Mouse (Mus musculus) left cerebral cortex, postnatal 36 days (tissue): ENCODE measurements around the gene Focad. TPM values are rescaled to one million over a fixed set of nuclear protein-coding genes. Genes with fewer than 3 reads are reported as not detected.

Experiments used
- DNase-seq, 2 experiments: peaks; one replicate each; pipeline ENCODE4 v3.0.0; 2021 to 2022; ENCODE audit warnings: low spot score in 2 of 2, mixed read lengths in 1 of 2
- intact Hi-C: fragments of 180-260 bp; cut with DNase I; formaldehyde crosslinking; loops from one replicate; pipeline ENCODE4 v1.15.1; 2025
- total RNA-seq, 2 experiments: library from RNA; stranded (reverse); gene quantifications; 2 replicates each; pipeline ENCODE4 v1.2.3; 2021

Focad gene
- total RNA-seq, 2 experiments from 2014 or later, result 44.2 to 53.5 TPM

DNA sequence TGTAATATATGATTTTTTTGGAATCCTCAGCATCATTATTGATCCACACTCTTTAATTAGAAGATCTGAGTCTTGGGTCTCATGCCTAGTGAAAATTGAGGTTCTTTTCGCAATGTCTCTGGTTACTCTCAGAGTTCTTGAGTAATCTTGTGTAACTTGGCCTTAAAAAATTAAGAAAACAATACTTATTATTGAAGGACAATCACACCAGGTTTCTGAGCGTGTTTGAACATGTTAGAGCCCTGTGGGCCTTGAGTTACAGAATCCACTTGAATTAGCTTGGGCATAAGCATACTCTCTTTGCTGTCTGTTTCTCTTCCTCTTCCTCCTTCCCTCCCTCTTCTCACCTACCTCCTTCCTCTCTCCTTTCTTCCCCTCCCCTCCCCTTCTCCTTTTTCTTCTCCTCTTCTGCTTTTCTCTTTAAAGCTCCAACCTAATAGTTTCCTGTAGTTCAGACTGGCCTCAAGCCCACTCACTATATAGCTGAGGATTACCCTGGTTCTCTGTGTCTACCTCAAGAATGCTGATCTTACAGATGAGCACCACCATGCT is 44.0 kb downstream of the Focad start:
- no peak for DNase-seq
- intact Hi-C loops, result no loop called here

DNA sequence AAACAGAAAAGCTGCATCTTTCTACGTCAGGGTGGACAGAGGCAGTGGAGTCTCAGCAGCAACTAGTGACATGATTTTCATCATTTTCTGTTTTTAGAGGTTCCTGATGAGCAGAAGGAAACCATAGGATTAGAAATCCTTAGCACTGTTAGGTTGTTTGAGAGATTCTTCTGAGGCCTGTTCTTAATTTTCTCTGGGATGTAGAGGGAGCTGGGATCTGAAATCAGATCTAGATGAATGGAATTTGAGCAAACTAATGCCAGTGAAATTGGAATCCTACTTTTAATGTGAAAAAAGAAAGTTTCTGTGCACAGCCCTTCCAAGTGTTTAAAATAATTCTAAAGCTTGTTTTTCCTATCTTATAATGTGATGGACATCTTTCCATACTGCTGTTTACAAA is 55.0 kb downstream of the Focad start:
- no peak for DNase-seq
- intact Hi-C loops, result no loop called here

DNA sequence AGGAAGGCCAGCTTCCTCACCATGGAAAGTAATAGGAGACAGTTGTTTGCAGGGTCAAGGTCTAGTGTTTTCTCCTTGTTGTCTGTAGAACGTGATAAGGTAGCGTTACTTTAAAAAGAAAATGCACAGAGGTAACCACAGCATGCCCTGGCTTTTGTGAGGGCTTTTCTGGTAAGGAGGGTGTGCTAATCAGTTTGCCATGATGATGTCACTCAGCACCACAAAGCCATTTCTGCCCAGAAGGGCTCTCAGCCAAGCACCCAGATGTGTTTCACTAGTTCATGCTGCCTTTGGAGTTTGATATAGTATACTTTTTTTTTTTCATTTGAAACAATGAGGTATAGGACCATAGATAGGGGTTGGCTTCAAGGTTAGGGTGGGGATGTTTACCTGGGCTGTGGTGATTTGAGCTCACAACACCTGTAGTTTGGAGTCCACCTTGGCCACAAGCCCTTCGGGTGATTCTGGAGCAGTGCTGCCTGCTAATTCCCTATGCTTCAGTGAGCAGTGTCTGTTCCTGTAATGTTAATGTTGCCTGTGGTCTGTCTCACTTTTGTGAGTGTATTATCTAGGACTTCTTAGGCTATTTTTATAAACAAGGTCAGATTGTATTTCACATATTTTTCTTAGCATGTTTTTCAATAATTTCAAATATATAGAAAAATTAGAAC is 61.2 kb downstream of the Focad start:
- no peak for DNase-seq

DNA sequence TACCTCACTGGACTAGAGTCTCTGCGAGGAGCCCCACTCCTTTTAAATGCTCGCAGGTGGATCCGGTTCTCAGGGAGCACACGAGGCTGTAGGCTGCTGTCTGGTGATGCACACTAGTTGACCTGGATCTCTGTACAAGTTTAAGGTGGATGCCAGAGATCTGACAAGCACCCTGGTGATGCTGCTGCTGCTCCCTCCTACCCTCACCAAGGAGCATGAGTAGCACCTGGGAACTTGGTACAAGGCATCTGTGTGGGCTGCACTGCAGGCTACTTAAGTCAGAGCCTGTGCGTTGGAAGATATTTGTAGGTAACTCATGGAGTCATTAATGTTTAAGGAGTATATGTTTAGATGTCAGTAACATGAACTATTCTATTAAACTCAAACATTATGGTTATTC is 62.5 kb downstream of the Focad start:
- intact Hi-C loops, result no loop called here
- DNase-seq, result no peak

More for the DNA sequence above, 61.2 kb downstream of the Focad start:
- intact Hi-C loops, result no loop called here

DNA sequence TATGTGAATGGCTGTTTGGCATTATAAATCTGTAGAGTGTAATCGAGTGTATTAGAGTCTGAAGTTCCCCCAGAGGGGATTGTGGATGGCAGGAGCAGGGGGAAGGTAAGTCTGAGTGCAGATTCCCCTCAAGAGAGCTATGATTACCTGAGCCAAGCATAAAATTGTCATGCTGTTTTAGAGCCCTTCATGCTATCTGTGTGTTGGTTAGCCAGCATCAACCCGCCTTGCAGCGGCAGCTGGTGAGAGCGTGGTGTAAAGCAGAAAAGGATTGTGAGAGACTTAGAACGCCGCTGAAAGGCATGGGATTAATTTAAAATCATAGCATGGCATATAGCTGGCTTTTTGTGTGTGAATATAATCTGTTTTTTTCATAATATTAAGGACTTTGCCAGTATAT is 63.2 kb downstream of the Focad start:
- intact Hi-C loops, result no loop called here
- DNase-seq, result no peak

DNA sequence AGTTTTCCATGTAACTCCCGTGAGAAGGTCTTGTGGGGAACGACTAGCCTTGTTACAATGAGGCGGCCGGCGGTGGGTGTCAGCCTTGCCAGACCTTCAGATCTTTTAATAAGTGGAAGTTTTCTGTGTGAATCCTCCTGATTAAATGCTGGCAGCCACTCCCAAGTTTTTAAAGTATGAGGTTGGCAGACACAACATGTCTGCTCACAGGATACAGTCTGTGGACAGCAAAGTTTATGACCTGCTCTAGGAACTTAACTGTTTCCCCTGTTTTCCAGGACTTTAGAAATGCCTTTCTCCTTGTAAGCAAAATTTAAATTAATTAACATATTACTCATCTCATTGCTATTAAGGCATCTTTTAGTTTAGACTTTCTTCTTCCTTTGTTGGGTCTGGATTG is 64.8 kb downstream of the Focad start:
- intact Hi-C loops, result no loop called here
- no peak for DNase-seq

DNA sequence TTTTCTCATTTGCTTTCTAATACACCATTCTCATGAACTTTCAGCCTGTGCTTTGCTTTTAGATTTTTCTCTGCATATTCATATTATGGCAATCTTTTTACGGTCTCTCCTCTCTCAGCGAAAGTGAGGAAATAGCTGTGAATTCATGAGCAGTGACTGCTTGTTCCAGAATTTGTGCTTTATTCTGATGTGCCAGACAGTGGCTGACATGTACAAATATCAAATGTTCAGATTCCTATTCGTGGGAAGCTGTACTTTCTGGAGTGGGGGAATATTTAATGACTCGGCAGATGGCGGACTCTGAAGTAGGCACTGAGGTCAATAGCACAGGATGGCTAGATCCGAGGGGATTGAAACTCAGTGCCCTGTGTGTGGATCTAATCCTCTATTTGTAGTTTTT is 65.3 kb downstream of the Focad start:
- DNase-seq, result no peak
- intact Hi-C loops, result no loop called here

DNA sequence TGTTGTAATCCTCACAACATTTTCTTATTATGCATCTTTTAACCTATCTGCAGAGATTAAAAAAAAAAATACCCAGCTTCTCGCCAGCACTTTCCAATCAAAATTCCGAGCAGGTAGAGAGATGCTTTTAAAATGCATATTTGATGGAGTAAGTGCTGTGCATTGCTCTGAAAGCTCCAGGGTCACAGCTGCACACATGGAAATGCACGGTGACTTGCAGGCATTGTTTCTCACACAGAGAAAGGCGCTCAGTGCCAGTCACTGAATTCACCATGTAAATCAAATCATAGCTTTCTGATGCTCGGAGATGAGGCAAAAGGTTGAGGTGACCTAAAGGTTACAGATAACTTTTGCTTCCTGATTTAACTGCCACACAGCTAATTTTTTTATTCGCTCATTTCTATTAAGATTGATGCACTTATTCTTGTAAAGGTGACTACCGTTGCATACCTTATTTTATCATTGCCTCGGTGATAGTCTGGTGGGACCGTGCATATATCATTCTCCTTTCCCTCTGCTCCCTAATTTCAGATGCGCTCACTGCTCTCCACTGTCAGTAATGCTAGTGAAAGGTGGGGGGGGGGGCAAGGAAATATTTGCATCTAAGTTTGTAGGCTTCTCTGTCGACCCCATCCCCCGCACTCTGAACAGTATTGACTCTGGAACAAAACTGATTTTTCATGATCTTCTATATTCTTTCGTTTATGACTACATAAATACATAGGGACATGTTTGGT is 69.2 kb downstream of the Focad start:
- DNase-seq, result no peak
- intact Hi-C loops, result no loop called here

DNA sequence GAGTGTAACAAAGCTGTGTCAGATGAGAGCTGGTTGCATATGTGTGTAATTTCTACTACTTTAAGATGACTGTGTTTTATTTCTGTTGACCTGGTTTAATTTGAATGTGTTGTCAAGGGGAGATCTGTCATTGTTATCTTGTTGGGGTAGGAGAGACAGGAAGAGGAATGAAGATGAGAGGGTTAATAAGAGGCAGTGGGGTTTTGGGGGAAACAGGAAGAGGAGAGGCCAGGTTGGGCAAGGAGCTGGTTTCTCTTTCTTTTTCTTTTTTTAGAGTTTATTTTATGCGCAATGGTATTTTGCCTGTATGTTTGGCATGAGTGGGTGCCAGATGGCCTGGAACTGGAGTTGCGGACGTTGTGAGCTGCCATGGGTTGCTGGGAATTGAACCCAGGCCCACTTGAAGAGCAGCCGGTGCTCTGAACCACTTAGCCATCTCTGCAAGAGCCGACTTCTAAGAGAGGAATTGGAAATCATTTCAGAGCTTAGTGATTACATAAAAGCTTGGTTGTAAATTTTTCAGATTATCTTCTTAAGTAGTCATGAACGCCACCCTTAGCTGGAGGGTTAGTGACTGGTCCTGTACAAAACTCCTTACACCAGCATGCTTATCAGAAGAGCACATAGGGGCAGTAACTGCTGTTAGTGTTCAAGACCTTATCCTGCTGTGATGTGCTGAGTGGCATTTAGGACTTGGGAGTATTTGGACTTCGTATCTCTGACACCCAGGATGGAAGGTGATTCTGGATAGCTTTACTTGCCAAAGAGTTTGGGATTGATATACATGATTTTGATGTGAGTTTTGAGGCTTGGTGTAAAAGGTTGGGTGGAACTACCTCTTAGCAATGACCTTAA is 72.8 kb downstream of the Focad start:
- DNase-seq, result no peak
- intact Hi-C loops, result no loop called here

DNA sequence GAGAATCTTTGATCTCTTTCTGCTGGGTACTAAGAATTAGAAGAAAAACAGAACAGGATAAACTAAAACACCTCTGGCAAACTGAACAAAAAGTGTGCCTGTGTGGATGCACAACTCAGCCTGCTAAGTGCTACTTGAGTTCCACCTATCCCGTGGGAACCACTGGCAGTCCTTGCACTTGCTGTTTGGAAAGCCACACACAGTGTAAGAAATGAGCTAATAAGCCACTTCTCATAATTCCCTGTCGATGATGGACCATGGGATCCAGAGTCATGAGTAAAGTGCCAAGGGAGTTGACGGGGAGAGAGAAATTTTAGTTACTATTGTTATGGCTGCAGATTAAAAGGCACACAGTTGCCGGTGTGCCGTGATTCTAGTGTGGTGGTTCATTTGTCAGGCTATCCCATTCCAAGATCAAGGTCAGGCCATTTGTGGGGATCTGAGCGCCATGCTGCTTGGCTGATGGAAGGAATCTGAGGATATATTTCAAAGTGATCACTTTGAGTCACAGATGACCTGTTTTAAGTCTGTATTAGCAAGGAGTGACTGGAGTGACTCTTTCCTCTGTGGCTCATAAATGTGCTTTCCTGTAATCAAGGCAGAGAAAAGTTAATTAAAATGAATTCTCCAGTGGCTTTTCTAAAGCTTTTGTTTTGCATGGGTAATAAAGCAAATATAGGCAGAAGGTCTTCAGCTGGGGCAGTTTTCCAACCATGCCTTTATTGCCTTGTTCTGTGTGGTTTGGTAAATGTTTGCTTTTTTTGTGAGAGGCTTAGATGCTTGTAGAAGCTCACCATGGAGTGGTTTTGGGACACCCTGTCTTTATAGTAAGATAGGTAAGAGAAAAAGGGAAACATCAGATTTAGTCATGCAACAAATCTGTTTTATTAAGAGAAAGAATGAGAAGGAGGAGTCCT is 80.9 kb downstream of the Focad start:
- intact Hi-C loops, result no loop called here
- DNase-seq, result no peak

DNA sequence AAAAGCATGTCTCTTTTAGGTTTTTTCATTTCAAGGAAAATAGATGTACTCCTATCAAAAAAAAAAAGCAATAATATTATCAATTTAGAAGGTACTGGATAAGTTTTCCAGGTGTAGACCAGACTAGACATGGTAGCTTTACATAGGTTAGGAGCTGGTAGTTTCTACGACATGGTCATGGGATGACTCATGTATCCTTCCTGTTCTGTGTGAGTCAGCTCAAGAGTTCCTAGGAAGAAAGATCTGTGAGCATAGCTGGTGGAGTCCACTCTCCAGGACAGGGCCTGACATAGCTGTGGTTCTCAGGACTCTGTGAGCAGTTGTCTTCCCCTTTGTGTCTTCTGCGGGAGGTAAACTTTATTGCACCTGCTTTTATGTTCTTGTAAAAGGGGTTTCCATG is 84.9 kb downstream of the Focad start:
- intact Hi-C loops, result no loop called here
- no peak for DNase-seq

DNA sequence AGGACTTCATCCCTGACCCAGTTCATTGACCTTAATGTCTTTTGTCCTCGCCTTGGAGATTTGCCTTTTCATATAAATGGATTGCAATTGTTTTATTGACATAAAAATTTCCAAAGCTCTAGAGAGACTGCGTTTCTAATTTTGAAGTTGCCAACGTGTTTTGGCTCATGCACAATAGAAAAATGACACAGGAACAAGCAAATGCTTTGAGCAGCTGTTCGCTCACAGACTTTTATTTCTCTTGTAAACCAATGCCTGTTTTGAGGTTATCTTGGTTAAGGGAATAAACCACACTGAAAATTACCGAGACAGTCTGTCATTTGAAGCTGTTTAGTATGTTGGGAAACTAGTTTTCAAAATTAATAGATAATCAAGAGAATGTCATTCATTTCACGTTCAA is 89.9 kb downstream of the Focad start:
- DNase-seq, result no peak
- intact Hi-C loops, result no loop called here

DNA sequence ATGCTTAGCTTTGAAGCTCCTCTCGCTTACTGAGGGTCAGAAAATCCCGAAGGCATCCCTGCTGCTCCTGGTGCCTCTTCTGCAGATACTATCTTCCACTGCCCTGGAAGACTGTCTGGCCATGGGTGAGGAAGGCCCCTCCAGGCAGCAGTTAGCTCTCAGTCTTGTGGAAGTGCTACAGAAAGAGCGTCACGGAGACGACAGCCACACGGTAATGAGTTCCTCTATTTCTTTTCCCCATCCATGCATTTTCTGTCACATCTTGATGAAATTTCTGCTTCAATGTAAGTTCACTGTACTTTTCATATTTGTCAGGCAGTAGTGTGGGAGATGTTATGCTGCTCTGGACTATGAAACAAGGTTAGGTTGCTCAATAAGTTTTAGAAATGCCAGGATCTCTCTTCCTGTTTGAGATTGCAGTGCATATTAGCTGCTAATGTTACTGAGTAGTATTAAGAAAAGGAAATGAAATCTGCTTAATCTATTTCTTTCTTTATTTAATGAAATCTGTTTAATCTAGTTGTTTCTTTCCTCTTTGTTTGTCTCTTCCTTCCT is 91.5 kb downstream of the Focad start:
- no peak for DNase-seq
- intact Hi-C loops, result no loop called here

DNA sequence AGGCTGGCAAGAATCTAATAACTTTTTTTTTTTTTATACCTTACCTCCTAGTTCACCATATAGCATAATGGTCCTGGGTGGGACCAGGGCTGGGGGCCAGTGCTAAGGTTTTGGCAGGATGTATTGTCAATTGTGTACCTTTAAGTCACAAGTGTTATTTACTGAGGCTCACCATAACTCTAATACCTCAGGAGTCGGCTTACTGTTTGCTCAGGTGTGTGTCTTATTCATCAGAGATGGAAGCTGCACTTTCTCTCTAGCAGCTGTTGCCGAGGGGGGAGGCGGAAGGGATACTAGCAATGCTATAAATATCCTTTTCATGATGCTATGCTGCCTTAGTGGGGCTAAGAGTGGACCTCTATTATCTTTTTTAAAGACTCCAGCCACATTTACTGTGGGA is 93.2 kb downstream of the Focad start:
- intact Hi-C loops, result no loop called here
- DNase-seq, result no peak

DNA sequence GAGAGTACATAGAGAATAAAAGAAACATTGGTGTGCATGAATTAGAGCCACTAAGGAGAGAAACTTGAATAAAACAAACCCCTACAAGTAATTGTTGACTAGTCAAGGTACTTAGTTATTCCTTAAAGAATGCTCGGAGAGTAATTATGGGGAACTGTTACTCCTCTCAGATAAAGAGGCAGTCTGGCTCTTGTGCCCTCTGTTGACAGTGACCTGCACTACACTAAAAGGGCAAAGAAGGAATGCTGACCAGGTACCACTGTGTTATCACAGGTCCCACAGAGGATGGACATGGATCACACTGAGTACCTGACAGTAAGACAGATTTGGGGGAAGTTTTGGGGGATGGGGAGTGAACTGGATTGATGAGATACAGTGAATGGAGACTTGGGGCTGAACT is 95.1 kb downstream of the Focad start:
- intact Hi-C loops, result no loop called here
- DNase-seq, result no peak

DNA sequence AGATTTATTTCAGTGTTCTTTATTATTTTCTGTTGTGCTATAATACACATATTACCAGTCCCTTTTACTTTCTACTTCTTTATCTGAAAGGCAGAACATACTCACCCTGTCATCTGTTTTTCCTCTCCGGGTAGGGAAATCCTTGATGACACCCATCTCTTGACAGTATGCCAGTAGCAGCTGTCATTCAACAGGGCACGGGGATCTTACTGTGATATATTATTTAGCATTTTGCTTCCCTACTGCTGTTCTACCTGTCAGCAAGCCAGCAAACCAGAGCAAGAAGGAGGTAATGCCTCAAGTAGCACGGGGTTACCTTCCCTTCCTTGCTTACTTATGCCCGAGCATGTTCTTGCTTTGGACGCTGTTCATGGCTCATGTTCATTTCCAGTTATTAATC is 99.8 kb downstream of the Focad start:
- no peak for DNase-seq
- intact Hi-C loops, result loop anchor here (10.0 kb wide), 2 partner anchors 159 to 409 kb away; partner anchors contain the start of gene Mllt3

DNA sequence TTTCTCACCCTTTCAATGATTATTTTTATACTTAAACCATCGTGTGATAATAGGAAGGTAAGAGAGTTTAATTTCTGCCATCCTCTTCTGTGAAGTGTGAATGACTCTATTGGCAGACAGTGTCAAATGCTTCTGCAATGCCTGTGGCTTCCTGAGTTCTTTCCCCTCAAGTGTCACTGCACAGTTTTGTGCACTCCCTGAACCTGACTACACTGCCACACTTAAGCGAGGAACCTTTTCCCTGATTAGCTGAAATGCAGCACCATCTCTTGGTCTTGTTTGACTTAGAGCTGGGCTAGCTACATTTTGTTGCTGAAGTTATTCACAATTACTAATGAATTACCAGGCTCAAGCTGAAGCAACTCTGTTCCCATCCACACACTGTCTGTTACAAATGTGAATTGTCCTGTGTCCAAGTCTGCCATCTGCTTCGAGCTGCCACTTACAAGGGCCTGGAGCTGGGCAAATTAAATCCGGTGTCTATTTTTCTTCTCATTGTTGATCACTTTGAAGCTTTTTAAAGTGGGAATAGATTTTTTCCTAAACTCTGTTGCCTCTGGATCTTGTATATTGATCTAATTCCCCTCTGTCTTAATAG is 101.6 kb downstream of the Focad start:
- intact Hi-C loops, result loop anchor here (10.0 kb wide), 2 partner anchors 161 to 411 kb away; partner anchors contain the start of gene Mllt3

DNA sequence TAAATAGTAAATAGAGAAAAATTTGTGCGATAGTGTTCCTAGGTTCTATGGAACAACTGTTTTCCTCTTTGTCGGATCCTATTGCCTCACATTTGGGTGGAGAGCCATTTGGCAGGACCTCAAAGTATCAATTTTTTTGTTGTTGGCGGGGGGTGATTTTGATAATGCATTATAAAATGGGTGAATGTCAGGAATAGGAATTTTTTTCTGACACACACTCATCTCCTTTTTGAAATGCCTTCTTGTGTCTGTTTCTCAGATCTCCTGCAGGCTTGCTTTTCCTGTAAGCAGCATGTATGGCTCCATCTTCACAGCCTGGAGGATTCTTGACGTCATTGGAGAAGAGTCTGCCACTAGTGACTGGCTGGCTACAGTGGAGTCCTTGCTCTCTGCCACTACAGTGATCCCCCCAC is 102.1 kb downstream of the Focad start:
- DNase-seq, result no peak
- intact Hi-C loops, result loop anchor here (10.0 kb wide), 2 partner anchors 162 to 412 kb away; partner anchors contain the start of gene Mllt3

More for the DNA sequence above, 101.6 kb downstream of the Focad start:
- DNase-seq, result peak; percentile 15 to 28
